Mouse (Mus musculus) 416B (cell line): ENCODE data around the gene Megf6.
A peak's percentile ranks its signal among the peaks of the same experiment; 100 is the strongest.

ENCODE experiments used
- DNase-seq: peaks from one replicate; pipeline ENCODE4 v3.0.0; 2011; ENCODE audit warnings: low read depth

The Megf6 gene

DNA sequence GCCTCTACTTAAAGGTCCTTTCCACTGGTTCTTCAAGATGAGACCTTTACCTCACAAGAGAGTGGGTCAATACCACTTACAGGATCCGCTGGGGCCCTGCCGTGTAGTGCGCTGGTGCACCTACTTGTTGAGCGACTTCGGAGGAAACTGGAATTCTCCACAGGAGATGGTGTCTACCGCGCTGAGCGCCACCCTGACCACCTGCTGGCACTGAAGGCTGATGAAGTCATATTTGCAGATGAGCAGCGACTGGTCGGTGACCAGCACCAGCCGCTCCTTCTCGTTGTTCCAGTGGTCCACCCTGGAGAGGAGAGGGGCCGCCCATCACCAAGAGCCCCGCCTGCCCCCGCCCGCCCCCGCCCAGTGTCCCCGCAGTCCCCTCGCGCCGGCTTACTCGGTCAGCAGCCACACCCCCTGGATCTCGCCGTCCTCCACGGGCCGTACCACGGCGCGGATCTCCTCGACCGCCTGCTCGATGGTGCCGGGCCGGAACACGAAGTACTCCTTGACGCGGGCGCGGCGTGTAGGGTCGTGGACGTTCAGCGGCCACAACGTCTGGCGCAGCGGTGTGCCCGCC lies 10.5 kb upstream of the Megf6 start:
- DNase-seq: peak; percentile 55

DNA sequence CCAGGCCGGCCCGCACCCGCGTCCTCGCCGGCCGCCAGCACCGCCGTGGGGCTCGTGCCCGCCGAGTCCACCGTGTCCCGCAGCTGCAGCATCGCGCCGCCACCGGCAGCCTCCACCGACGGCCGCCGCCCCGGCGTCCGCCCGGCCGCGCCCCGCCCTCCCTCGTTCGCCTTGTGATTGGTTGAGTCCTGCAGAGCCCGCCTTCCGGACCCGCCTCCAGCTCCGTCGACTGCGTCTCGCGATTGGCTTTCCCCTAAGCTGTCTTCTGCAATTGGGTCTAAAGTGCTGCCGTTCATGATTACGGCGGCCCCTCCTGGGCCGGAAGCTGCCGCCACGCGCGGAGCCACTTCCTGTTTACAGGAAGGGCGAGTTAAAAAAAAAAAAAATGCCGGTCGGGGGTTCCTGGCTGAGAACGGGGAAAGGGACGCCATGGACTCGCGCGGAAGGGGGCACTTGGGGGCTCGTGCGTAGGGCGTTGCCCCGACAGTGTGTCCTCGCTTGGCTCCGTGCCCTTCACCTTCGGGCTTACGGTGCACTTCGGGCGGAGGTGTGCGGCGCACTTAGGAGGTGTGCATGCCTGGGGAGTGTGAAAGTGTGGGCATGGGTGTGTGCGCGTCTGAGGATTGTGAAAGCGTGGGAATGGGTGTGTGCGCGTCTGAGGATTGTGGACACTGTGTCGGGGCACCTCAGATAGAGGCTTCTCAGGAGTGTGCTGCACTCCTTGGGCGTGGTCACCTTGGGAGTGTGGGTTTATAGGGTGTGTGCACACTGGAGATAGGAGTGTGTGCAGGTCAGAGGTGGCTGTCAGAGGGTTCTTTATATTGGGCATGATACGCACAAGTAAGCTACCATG lies 9.8 kb upstream of the Megf6 start, which contains the start of gene Tprgl:
Tprgl (minus strand) TSS at position 129 of the 853 bp plus-strand sequence.
- DNase-seq: peak; percentile 97

DNA sequence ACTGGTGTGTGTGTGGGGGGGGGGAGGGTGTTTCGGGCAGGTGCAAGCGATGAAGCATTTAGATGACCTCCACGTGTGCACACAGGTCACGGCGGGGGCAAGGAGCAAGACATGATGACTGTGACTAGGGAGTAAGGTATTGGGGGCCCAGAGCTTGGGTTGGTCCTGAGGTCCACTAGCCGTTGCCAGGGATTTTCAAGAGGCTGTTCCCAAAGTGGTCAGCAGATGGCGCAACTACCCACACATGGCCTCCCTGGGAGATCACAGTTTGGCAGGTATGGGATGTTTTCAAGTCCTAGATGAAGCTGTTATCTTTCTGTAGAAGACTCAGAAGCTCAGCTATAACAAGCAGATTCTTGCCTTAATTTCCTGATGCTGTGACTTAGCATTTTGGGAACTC lies 7.2 kb upstream of the Megf6 start:
- DNase-seq: peak; percentile 66

GRCm38 (mm10) chr4:154167053-154167452 lies 3.5 kb upstream of the Megf6 start:
- peak; percentile 45 for DNase-seq

DNA sequence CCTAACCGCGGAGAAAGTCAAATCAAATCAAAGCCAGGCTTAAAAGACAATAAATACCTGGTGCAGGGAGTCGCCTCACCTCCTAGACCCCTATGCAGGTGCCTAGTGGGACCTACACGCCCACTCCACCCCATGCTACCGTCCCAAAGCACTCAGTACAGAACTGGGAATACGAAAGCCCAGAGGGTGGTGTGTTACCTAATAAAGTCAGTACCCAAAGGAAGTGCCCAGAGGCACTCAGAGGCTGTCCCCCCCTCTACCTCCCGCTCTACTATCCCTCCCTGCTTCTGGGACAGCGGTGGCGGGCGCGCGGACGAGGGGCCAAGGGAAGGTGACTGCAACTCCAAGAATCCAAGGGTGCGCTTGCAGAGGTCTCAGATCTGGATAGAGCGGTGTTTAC lies 509 bp upstream of the Megf6 start:
- DNase-seq: no peak

- DNase-seq: no peak
Measured at GRCm38 (mm10) chr4:154171151-154171930, 811 bp downstream of the Megf6 start.

- DNase-seq: no peak
Measured at GRCm38 (mm10) chr4:154171931-154172604, 1.5 kb downstream of the Megf6 start.

DNA sequence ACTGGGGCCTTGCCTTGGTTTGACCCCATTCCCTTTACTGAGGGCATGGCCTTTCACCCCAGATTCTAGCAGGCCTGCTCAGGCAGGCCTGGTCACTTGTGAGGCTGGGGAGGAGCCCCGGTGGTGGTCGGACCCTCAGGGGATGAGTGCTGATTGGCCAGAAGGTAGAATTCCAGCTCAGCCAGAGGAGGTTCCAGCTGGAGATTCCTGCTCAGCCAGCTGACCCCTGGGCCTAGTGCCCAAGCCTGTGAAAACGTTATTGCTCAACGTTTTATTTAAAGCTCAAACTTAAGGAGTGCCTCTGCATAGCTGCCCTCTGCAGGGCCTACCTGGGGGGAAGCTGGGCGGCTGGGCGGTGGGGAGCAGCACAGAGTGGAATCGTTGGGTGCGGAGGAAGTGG lies 6.7 kb downstream of the Megf6 start:
- DNase-seq: no peak

- no peak for DNase-seq
Measured at GRCm38 (mm10) chr4:154181001-154181400, 10.5 kb downstream of the Megf6 start.

GRCm38 (mm10) chr4:154183566-154183965 lies 13.0 kb downstream of the Megf6 start:
- no peak for DNase-seq

- no peak for DNase-seq
Measured at GRCm38 (mm10) chr4:154185001-154185400, 14.5 kb downstream of the Megf6 start.

DNA sequence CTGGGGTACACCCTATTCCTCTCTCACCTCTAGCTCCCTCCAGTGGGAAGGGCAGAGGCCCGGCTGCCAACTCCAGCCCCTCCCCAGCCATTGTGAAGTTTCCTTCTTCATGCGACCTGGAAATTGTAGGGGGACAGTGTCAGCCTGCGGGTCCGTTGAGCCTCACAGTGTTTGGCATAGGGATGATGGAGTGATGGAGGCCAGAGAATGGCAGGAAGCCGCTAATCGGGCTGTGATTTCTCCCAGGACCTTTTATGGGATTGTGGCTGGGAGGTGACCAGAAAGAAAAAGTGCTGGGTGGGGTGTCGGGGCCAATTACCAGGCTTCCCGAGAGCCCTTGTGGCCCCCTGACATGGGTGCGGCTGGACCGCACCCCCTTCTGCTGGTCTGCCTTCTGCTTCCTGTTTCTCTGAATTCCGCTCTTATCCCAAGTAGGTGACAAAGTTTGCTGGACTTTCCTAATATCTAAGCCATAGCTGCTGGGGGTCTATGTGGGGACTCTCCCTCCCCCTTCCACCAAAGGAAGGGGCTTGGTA lies 15.5 kb downstream of the Megf6 start:
- DNase-seq: no peak

- DNase-seq: no peak
Measured at GRCm38 (mm10) chr4:154188948-154189347, 18.4 kb downstream of the Megf6 start.

DNA sequence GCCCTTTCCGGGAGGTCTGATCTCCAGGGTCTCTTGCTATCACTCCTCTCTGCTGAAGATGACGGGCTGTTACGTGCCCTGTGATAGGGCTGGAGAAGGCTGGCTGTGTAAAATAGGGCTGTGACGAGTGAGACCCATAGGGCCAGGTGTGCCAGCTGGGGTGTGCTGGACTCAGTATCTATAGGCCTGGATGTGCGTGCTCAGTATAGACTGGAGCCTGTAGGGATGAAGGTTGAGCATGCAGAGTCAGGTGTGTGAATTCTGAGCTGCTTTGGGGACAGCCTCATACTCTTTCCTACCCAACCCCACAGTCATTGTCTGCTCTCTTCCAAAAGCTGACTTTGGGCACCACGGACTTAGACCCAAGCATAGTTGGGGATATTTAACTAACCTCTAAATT lies 27.4 kb downstream of the Megf6 start:
- DNase-seq: no peak

GRCm38 (mm10) chr4:154198377-154198961 lies 27.9 kb downstream of the Megf6 start:
- DNase-seq: no peak

DNA sequence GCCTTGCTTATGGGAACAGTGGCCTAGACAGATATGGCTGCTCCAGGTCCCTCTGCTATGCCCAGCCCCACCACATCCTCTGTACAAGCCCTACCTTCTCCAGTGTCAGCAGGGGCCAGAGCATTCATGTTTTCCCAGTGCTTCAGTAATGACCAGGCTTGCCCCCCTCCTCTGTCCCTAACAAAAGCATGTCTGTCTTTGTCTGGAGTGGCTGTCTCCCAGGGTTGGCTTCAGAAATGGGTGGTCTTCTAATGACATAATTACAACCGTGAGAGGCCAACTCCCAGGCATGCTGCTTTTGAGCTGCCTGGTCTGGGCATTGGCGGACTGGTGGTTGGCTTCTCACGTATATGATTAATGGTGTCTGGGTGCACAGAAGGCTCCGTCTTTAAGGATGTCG lies 31.0 kb downstream of the Megf6 start:
- DNase-seq: no peak

DNA sequence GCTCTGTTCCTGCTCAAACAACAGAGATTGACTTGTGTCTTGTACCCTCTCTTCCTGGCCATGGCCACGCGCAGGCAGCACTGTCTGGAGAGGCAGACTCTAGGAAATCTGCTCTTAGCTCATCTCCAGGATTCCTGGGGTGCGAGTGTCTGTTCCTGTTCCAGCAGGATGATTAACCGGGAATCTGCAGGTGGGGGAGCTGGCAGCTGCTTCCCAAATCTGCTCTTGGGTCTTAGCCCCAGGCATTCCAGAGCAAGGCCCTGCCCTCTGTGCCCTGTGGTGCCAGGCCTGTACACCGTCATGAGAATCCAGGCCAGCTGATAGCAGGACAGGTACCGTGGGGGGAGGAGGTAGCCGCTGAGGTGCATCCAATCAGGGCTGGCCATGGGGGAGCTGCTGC lies 34.0 kb downstream of the Megf6 start:
- DNase-seq: no peak

GRCm38 (mm10) chr4:154205392-154205791 lies 34.9 kb downstream of the Megf6 start:
- peak; percentile 8 for DNase-seq

- DNase-seq: peak; percentile 51
Measured at GRCm38 (mm10) chr4:154207261-154207660, 36.7 kb downstream of the Megf6 start.

DNA sequence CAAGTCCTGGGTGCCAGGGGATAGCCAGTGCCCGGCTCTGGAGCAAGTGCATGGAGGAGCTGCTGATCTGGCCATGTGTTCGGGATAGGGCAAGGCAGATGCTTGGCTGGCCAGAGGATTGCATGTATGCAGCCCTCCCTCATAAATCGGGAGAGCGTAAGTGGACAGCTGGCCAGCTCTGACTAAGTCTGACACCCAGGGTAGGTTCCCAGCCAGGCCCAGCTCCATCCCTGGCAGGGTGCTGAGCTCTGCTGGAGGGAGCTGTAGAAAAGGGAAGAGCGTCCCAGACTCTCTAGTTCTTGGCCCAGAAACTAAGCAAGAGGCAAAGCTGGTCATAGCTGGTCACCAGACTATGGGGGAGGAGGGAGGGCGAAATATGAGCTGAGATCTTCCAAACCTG lies 38.5 kb downstream of the Megf6 start:
- DNase-seq: no peak

GRCm38 (mm10) chr4:154209825-154210224 lies 39.3 kb downstream of the Megf6 start:
- no peak for DNase-seq

- no peak for DNase-seq
Measured at GRCm38 (mm10) chr4:154211459-154211858, 40.9 kb downstream of the Megf6 start.
